Mouse (Mus musculus) ES-E14 (cell line): ENCODE measurements around the gene Oxct1. TPM values are rescaled to one million over a fixed set of nuclear protein-coding genes. Genes with fewer than 3 reads are reported as not detected.

Experiments used
- DNase-seq: peaks from one replicate; pipeline ENCODE4 v3.0.0-alpha.2; 2013; ENCODE audit warnings: low read depth, low spot score
- H3K27ac ChIP-seq: 2 replicates; pipeline ENCODE4 v1.5.1; 2012; ENCODE audit warnings: low read depth, mild to moderate bottlenecking, low read length, moderate library complexity, mixed read lengths; ENCODE audit not compliant: poor library complexity, insufficient read depth, severe bottlenecking
- H3K36me3 ChIP-seq: 2 replicates; pipeline ENCODE4 v1.6.1; 2012; ENCODE audit warnings: mild to moderate bottlenecking, low read length, moderate library complexity, mixed read lengths; ENCODE audit not compliant: control insufficient read depth, poor library complexity, insufficient read depth, severe bottlenecking
- H3K4me1 ChIP-seq, 2 experiments: fragments of 150-350 bp in 1 of 2; sonication (generic) in 1 of 2; 2 replicates each; pipeline ENCODE4 v1.6.1; 2012; ENCODE audit warnings: low read length in 2 of 2, mild to moderate bottlenecking in 1 of 2, mixed read lengths in 1 of 2; ENCODE audit not compliant: control insufficient read depth in 2 of 2, insufficient read depth in 2 of 2, poor library complexity in 1 of 2
- H3K4me3 ChIP-seq, 2 experiments: fragments of 150-350 bp in 1 of 2; sonication (generic) in 1 of 2; 2 replicates each; pipeline ENCODE4 v1.5.1; 2012; ENCODE audit warnings: low read length in 2 of 2, low read depth in 1 of 2, mild to moderate bottlenecking in 1 of 2, mixed read lengths in 1 of 2; ENCODE audit not compliant: insufficient read depth in 1 of 2, poor library complexity in 1 of 2, severe bottlenecking in 1 of 2
- H3K9ac ChIP-seq: 2 replicates; pipeline ENCODE4 v1.6.1; 2012; ENCODE audit warnings: low read depth, mild to moderate bottlenecking, low read length, mixed read lengths; ENCODE audit not compliant: poor library complexity, insufficient read depth, severe bottlenecking
- H3K9me3 ChIP-seq: fragments of 150-350 bp; sonication (generic); 2 replicates; pipeline ENCODE4 v1.6.1; 2012; ENCODE audit warnings: low read depth, mild to moderate bottlenecking, low read length; ENCODE audit not compliant: control insufficient read depth, insufficient read depth
- CHD2 ChIP-seq: IDR thresholded peaks from 2 replicates; pipeline ENCODE4 v1.6.1; 2014; ENCODE audit warnings: mild to moderate bottlenecking, low read depth, low read length, inconsistent platforms
- HCFC1 ChIP-seq: IDR thresholded peaks from 2 replicates; pipeline ENCODE4 v1.6.1; 2012; ENCODE audit warnings: low read length, inconsistent platforms, borderline replicate concordance; ENCODE audit not compliant: insufficient read depth
- MAFK ChIP-seq: IDR thresholded peaks from 2 replicates; pipeline ENCODE4 v1.6.1; 2014; ENCODE audit warnings: mild to moderate bottlenecking, low read depth, low read length, inconsistent platforms; ENCODE audit not compliant: insufficient read depth
- ZC3H11A ChIP-seq: IDR thresholded peaks from 2 replicates; pipeline ENCODE4 v1.6.1; 2012; ENCODE audit warnings: low read depth, mild to moderate bottlenecking, inconsistent platforms, low read length, borderline replicate concordance
- ZNF384 ChIP-seq: IDR thresholded peaks from 2 replicates; pipeline ENCODE4 v1.6.1; 2012; ENCODE audit warnings: low read depth, low read length, inconsistent platforms
- in situ Hi-C, 2 experiments: fragments of 600-800 bp; cut with MboI; formaldehyde crosslinking; loops; one replicate each; pipeline ENCODE4 v1.15.1; 2025; ENCODE audit warnings: low sequenced_read_pairs in 2 of 2, inconsistent platforms in 1 of 2; ENCODE audit not compliant: unreplicated experiment in 2 of 2
- total RNA-seq: library from RNA; depleted of rRNA; stranded (reverse); fragments of 300-350 nt; gene quantifications from 2 replicates; pipeline ENCODE4 v1.2.3, GENCODE M21; 2012

The Oxct1 gene
- total RNA-seq, 1 experiment, result 53.4 TPM

DNA sequence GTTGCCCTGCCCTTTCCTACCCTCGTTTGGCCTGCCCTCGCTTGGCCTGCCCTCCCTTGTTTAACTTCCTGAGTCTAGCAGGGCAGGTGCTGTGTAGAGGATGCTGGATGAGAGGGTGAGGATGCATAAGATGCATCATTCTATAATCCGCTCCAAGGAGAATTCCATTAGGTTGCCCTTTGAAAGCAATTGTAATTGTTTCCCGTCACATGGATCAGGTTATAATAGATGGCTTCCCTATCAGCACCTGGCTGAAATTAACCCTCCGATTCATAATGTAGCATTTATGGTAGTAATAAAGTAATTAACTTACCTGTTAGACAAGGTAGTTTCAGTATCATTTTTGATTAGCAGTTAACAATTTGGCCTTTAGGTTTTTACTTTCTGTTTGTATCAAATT lies 119.2 kb downstream of the Oxct1 start:
- Histone ChIP-seq H3K4me3 (no peak overlapping the region), H3K9ac (no peak overlapping the region), H3K9me3 (no peaks in the 10 kb centered on the region), H3K27ac (no peak overlapping the region), H3K36me3 (peaks cover 2% of the 10 kb centered on the region; the same call in 1 of the 2 replicates), H3K4me1 (no peaks in the 10 kb centered on the region)
- no peak for DNase-seq
- in situ Hi-C loops, result no loop called here
- no peak for TF ChIP-seq ZNF384
- TF ChIP-seq ZC3H11A, result no peak
- TF ChIP-seq CHD2, result no peak
- TF ChIP-seq HCFC1, result no peak
- no peak for TF ChIP-seq MAFK

DNA sequence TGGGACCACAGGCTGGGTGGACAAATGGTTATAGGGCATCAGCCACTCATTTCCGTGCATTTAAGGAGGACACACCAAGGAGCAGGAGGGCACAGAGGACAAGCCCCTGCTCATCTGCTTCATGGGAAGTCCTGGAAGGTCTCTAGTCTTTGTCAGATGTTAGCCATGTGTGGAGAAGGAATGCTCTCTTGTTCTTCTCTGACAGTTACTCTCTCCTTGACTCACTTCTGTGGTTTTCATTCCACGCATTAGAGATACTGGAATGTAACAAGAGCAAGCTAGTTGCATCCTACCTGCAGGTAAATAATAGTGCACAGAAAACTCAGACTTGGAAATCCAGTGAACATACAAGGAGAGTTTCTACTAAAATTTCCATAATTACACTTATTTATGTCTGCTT lies 121.5 kb downstream of the Oxct1 start:
- in situ Hi-C loops, result no loop called here
- Histone ChIP-seq H3K4me1 (no peaks in the 10 kb centered on the region), H3K9me3 (no peaks in the 10 kb centered on the region), H3K4me3 (no peak overlapping the region), H3K9ac (no peak overlapping the region), H3K36me3 (peaks cover 2% of the 10 kb centered on the region; the same call in 1 of the 2 replicates), H3K27ac (no peak overlapping the region)
- TF ChIP-seq ZC3H11A (no peak), CHD2 (no peak), ZNF384 (no peak), HCFC1 (no peak), MAFK (no peak)
- no peak for DNase-seq

DNA sequence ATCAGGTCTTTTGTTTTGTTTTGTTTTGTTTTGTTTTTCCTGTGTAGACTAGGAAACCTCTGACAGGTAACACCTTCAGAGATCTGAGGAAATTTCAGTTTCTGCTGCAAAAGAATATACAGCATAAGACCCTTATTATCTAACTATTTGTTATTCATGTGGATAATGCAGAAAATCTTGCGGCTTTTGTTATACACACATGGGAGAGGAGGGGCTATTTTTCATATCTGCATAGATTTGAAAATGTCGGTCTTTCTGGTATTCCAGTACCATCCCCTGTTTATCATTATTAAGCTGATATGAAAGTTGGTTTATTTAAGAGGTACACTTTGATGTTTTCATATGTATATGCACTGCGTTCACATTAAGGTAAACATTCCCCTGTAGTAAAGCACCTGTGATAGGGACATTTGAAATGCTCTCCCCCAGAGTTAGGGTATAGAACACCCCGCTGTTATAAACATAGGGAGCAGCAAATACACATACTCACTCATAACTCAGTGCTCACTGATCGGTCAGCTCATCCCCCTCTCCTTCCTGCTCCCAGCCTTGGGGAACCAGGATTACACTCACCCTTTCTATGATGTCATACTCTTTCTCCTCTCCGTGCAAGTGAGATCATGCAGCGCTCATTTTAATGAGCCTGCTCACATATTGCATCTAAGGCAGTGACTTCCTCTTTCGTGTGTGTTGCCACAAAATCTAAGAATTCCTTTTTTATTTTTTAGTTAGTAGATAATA lies 122.6 kb downstream of the Oxct1 start:
- H3K27ac ChIP-seq, result no peak overlapping the region
- TF ChIP-seq HCFC1 (no peak), CHD2 (no peak), ZC3H11A (no peak), MAFK (no peak), ZNF384 (no peak)
- in situ Hi-C loops, result no loop called here
- no peak for DNase-seq
- no peaks in the 10 kb centered on the region for H3K4me1 ChIP-seq
- H3K9me3 ChIP-seq, result no peaks in the 10 kb centered on the region
- H3K9ac ChIP-seq, result no peak overlapping the region
- peaks cover 2% of the 10 kb centered on the region; the same call in 1 of the 2 replicates for H3K36me3 ChIP-seq
- H3K4me3 ChIP-seq, result no peak overlapping the region

DNA sequence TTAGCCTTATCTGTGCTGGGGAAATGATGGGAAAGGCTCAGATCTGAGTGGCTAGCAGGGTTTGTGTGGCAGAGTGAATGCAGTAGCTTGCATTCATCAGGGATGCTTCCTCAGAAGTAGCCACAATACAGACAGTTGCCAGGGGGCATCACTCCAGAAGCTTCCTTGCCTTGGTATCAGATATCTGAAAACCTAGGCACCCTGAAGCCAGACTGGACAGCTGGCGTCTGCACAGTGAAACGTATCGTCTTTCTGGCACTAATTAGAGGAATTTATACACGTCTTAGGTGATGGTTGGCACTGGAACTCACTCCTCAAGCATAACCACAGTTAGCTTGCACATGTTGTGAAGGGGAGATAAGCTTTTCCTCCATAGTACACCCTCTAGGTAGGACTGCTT lies 128.5 kb downstream of the Oxct1 start:
- H3K9me3 ChIP-seq, result no peaks in the 10 kb centered on the region
- H3K27ac ChIP-seq, result no peak overlapping the region
- in situ Hi-C loops, result no loop called here
- no peaks in the 10 kb centered on the region for H3K36me3 ChIP-seq
- H3K9ac ChIP-seq, result no peak overlapping the region
- no peak for TF ChIP-seq MAFK
- TF ChIP-seq CHD2, result no peak
- TF ChIP-seq HCFC1, result no peak
- H3K4me3 ChIP-seq, result no peak overlapping the region
- H3K4me1 ChIP-seq, result no peaks in the 10 kb centered on the region
- DNase-seq, result no peak

DNA sequence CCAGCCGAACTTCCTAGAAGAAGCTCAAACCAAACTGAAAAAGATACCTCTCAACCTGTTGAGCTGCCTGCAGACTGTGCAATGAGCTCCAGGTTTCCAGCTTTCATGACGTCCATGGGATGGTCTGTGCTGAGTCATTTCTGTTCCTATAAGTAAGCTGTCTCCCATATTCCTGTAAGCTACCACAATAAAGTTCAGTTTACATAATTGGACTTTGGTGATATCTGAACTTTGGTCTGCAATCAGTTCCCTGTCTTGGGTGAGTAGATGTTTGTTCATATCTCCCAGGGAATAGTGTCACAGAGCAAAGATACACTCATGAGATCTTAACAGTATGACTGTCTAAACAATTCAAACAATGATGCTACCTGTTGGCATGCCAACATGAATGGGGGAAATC lies 141.8 kb downstream of the Oxct1 start:
- no peak for DNase-seq
- Histone ChIP-seq H3K27ac (no peak overlapping the region), H3K9me3 (no peaks in the 10 kb centered on the region), H3K4me1 (no peaks in the 10 kb centered on the region), H3K9ac (no peak overlapping the region), H3K4me3 (no peak overlapping the region), H3K36me3 (no peaks in the 10 kb centered on the region)
- TF ChIP-seq ZNF384, result no peak
- TF ChIP-seq MAFK, result no peak
- TF ChIP-seq HCFC1, result no peak
- no peak for TF ChIP-seq CHD2
- no peak for TF ChIP-seq ZC3H11A
- in situ Hi-C loops, result no loop called here
